Mouse (Mus musculus) adrenal gland, adult 2 months (tissue): ENCODE measurements around the gene S1pr5. TPM values are rescaled to one million over a fixed set of nuclear protein-coding genes. Genes with fewer than 3 reads are reported as not detected.
"Not testable (repeated sequence)": the region's sequence is repeated elsewhere in the genome, so short reads cannot be mapped to it uniquely, and the experiment has no call there.

ENCODE experiments used
- DNase-seq: peaks from one replicate; pipeline ENCODE4 v3.0.0; 2021
- polyA plus RNA-seq: library from polyadenylated mRNA; depleted of rRNA; stranded (reverse); fragments of >200 nt; gene quantifications from 2 replicates; pipeline ENCODE4 v1.2.3, GENCODE M21; 2012
- total RNA-seq, 2 experiments: library from RNA; stranded (reverse); gene quantifications; 2 replicates each; pipeline ENCODE4 v1.2.3; 2021

S1pr5 gene
- total and polyA plus RNA-seq, 3 experiments, result 0.66 to 1.9 (median 1.4) TPM

DNA sequence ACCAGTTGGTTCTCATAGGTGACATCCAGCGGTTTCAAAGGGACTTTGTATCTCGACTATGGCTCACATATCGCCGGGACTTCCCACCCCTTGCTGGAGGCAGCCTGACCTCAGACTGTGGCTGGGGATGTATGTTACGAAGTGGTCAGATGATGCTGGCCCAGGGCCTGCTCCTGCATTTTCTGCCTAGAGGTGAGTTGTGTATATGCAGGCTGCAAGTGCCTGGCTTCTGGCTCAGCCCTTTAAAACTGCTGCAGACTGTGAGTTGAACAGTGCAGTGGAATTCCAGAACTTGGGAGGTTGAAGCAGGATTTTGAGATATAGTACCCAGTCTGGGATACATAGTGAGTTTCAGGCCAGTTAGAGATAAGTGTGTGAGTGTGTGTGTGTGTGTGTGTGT is 18.6 kb upstream of the S1pr5 start:
- DNase-seq, result no peak

DNA sequence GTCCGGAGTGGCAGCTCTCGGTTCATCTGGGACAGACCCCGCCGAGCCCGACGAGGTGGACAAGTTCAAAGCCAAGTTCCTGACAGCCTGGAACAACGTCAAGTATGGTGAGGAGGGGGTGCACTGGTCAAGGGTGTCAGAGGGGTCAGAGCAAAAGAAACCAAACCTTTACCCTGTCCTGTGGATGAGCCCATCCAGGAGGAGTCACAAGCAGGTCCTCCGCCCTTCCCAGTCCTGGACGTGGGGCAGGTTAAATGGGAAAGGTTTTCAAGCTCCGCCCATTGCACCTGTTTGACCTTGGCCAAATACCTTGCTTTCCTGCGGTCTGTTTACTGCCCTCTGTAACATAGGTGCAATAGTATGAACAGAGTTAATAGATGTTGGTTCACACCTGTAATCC is 17.4 kb upstream of the S1pr5 start:
- DNase-seq, result no peak

DNA sequence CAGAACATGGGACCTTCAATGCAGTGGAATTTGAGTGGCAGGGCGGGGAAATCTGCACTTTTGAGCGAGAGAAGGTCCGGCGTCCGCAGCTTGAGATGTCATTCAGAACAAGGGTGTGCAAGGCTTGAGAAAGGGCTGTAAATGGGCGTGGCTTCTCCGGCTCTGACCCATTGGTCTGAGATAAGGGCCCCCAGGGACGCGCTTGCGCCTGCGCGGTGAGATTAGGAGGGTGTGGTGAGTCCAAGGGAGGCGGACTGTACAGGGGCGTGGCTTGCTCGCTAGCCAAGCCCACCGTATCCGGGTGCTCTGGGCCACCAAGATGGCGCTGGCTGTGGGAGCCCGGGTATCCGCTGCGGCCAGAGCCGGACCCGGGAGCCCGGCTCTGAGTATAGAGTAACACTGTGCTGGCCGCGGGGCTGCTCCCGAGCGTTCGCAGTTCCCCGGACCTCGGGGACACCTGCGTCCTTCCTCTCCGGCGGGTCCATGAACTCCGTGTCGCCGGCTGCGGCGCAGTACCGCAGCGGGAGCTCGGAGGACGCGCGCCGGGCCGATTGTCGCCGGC is 16.8 kb upstream of the S1pr5 start, which contains the start of gene Atg4d:
TSS of gene Atg4d (plus strand) at position 294 of the 562 bp plus-strand sequence.
- peak; percentile 99 for DNase-seq

DNA sequence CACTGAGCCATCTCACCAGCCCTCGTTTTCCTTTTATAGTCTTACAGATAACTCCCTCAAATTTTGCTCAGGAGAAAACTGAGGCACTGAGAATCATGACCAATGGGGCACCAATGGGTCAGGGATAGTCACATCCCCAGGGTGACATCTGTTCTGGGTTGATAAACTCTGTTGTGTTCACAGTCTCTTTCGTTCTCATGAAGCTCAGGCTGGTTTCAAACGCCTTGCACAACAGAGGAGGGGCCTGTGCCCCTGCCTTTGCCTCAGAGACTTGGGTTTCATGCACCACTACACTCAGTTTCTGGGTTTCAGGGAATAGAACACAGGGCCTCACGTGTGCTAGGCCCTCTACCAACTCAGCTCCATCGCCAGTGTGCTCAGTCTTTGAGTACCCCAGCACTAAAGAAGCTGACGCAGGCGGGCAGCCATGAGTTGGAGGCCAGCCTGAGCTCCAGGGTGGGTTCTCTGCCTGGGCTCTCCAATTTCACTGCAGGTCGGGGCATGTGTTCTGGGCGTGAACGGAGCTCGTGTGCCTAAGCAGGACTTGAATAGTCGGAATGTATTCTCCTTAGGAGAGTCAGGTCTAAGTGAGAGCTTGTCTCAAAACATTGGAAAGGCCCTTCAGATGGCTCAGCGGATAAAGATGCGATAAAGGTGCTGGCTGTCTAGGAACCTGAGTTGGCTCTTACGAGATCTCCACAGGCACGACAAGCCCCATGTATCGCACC is 16.2 kb upstream of the S1pr5 start:
- no peak for DNase-seq

DNA sequence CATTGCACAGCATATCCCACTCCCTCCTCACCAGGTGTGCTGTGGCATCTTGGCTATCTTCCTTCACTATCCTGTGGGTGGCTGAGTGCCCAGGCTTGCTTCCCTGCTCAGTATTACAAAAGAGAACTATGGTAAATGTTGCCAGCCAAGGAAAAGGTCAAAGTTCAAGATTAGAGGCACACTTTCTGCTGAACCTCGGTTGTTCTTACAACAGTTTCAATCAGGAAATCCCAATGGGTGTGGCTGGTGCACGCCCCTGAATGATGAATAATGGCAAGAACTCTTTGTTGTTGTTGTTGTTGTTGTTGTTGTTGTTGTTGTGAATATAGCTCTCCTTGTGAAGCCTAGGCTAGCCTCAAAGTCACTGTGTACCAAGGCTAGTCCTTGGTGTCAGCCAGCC is 13.6 kb upstream of the S1pr5 start:
- no peak for DNase-seq

DNA sequence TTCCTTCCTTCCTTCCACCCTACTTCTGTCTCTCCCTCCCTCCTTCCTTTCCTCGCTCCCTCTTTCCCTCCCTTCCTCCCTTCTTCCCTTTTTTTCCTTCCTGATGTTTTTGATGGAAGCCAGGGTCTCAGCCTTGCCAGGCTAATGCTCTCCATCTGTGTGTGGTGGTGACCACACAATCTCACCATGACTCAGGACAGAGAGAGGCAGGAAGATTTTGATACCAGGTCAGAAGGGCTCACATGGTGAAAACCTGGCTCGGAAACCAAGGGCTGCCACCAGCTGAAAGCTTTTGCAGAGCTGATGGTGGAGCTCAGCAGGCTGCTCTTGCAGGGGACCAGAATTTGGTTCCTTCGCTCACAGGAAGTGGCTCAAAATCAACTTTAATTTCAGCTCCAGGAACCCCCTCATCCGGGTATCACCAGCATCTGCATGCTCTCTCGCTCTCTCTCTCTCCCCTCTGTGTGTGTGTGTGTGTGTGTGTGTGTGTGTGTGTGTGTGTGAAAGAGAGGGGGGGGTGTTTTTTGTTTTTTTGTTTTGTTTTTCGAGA is 12.3 kb upstream of the S1pr5 start:
- no peak for DNase-seq

DNA sequence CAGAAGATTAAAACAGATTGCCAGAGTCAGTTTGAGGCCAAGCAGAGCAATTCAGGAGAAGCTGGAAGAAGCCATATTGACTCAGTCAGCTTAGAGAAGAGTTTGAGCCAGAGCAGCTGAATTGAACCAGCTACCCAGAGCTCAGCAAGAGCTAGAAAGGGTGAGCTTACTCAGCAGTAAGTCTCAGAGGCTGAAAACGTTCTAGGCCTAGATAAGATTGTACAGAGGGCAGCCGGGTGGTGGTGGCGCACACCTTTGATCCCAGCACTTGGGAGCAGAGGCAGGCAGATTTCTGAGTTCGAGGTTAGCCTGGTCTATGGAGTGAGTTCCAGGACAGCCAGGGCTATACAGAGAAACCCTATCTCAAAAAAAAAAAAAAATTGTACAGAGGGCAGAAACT is 8.1 kb upstream of the S1pr5 start:
- not testable (repeated sequence) for DNase-seq

DNA sequence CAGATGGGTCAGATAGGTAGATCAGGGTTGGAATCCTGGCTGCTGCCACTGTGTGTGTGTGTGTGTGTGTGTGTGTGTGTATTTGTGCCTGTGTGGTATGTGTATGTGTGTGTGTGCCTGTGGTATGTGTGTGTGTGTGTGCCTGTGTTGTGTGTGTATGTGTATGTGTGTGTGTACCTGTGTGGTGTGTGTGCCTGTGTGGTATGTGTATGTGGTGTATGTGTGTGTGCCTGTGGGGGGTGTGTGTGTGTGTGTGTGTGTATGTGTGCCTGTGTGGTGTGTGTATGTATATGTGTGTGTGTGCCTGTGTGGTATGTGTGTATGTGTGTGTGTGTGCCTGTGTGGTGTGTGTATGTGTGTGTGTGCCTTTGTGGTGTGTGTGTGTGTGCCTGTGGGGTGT is 6.4 kb upstream of the S1pr5 start:
- DNase-seq, result no peak

DNA sequence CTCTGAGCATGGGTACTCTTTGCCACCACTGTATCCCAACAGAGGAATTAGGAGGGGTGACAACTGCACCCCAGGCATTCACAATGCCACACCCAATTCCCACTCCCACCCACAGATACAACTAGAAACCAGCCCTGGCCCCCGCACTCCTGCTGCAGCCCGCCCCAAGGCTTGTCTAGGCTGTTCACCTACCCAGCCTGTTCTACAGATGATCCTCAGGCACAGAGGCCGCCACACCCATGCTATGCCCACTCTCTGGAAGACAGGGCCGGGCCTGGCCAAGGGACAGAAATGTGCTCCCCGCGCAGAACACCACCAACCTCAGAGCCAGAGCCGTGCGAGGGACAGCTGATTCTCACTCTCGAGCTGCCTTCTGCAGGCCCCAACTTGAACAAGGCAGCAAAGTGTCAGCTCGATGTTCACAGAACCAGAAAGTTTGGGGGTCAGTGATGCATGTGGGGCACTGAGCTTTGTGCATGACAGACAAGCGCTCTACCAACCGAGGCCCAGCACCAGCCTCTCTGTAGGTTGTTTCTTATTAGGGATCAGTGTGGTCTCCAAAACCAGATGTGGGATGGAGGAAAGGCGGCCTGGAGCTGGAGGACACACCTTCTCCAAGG is 3.0 kb upstream of the S1pr5 start:
- DNase-seq, result no peak

DNA sequence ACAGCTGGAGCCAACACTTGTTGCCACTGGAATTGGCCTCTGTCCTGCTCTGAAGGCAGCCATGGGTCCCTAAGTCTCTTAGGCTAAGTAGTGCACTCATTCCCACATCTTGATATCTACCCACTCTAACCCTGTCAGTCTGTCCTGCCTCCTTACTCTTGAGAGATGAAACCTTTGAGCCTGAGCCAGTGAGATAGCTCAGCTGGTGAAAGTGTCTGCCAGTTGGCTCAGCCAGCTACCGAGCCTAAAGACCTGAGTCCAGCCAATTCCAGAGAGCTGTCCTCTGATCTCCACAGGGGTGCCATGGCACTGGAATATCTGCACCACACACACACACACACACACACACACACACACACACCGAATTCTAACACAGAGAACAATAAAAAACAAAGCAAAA is 2.3 kb upstream of the S1pr5 start:
- DNase-seq, result no peak

DNA sequence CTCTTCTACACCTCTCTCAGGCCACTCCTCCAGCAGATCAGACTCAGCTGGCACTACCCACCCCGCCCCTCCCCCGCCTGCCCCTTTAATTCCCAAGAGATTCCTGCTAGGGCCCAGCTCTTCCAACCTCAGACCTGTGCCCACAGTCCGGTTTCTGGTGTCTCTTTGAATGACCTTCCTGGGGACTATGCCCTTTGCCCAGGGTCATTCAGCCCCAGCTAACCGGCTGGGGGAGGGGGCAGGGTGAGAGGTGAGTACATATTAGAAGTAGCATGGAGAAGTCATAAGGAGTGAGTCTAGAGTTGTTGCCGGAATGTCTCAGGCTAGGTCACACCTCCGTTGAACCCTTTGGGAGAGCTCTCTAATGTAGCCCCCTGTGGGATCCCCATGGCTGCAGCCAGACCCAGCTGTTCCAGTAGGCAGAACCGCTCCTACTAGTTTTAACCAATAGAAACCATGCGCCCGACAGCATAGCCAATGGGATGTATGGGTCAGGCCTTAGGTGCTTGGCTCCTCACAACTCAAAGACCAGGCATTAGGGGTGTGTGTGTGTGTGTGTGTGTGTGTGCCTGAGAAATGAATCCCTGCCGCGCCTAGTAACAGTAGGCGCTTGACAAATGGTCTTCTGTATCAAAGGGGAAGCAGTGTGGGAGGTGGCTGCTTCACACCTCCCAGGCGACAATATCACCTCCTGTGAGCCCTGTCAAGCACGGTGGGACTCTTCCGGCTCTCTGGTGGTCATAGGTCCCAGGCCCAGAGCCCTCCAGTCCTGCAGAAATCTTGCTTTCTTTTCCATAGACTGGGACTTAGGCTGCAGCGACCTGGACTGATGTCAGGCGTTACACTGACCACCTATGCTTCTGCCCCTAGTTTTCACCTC is 1.6 kb upstream of the S1pr5 start:
- no peak for DNase-seq

DNA sequence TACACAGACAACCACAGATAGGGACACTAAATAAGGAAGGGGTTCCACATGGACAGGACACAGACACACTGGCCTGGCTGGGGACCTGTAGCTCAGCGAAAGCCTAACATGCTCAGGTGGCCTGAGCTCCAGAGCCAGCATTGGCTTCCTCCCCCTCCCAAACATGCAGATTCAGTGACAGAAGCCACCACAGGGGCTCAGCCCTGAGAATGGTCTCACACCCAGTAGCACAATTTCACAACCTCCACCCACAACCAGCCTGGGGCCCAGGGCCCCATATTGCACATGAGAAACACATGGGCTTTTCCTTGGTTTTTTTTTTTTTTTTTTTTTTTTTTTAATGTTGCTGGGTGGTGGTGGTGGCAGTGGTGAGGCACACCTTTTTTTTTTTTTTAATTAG is 1.9 kb downstream of the S1pr5 start:
- no peak for DNase-seq

DNA sequence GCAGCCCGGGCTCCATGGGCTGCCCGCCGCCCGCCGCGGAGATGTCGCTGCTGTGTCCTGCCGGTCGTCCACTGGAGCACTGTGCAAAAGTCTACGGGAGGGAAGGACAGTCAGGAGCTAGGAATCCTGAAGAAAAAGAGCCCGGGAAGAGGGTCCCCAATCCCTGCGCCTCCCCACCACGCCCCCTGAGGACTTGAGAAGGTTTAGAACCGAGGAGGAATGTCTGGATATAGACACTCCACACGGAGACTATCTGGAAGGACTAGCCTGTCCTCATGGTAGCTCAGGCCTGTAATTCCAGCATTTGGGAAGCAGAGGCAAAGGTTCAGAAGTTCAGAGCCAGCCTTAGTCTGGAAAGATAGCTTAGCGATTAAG is 3.1 kb downstream of the S1pr5 start:
- DNase-seq, result no peak

DNA sequence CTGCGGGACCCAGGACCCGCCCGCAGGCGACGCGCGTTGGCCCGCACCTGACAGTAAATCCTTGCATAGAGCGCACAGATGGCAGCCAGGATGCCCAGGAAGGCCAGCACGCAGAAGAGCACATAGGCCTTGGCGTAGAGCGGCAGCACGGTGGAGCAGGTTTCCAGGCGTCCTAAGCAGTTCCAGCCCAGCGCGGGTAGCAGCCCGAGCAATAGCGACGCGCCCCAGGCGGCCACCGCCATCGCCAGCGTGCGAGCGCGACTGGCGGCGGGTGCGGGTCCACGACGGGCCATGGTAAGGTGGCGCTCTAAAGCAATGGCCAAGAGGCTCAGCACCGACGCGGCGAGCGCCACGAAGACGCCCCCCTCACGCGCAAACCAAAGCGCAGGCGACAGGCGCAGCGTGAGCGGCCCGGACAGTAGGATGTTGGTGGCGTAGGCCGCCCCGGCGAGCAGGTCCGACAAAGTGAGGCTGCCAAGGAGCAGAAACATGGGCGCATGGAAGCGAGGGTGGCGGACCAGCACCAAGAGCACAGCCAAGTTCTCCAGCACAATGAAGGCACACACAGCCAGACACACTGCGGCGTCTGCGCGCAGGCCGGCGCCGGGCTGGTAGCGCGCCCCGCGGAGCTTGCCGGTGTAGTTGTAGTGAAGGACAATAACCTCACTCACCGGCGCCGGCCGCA is 3.7 kb downstream of the S1pr5 start:
- peak; percentile 42 for DNase-seq

DNA sequence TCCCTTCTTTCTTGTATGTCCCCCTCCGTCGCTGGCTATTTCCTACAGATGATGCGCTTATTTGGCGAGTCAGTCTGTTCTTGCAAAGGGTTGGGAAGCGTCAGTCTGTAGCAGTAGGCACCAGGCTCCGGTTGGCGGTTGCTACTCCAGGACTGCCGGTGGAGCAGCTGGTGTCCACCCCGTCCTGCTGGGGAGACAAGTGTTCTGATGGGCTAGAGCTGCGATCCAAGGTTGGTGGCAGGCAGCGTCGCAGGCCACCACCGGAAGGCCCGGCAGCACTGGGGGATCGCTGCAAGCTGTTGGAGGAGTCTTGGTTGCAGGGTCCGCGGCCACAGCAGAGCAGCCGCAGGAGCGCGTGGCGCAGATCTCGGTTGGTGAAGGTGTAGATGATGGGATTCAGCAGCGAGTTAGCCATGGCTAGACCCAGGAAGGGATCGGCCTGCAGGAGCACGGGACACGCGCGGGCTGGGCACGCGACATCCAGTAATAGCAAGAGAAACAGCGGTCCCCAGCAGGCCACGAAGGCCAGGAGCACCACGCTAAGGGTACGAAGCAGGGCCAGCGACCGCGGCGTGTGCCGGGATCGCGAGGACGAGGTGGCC is 4.3 kb downstream of the S1pr5 start:
- DNase-seq, result no peak

DNA sequence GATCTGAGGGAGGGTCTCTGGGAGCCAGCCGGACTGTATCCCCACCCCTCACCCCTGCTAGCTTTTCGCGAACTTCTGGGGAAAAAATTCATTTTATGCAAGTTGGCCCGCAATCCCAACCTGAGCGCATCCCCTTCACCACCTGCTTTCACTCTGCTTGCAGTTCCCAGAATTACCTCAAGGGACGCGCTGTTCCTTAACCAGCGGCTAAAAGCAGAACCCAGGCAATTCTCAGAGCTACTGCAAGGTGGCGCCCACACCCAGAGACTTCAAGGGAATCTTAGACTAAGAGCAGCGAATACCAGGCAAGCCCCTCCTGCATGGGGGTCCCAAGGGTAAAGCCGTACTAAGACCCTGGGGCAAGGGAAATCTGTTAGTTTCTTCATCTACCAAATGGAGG is 6.9 kb downstream of the S1pr5 start:
- DNase-seq, result peak; percentile 75

DNA sequence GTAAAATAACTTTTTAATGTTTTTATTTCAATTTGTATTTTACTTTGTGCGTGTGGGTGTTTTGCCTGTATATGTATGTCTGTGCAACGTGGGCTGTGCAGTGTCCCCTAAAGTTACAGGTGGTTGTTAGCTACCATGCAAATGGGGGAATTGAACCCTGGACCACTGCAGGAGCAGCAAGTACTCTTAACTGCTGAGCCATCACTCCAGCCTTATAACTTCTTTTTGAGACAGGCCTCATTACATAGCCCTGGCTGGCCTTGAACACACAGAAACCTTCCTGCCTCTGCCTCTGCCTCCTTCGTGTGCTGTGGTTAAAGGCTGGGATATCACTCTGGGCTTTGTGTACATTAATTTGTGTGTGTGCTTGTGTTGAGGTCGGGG is 8.8 kb downstream of the S1pr5 start:
- no peak for DNase-seq

DNA sequence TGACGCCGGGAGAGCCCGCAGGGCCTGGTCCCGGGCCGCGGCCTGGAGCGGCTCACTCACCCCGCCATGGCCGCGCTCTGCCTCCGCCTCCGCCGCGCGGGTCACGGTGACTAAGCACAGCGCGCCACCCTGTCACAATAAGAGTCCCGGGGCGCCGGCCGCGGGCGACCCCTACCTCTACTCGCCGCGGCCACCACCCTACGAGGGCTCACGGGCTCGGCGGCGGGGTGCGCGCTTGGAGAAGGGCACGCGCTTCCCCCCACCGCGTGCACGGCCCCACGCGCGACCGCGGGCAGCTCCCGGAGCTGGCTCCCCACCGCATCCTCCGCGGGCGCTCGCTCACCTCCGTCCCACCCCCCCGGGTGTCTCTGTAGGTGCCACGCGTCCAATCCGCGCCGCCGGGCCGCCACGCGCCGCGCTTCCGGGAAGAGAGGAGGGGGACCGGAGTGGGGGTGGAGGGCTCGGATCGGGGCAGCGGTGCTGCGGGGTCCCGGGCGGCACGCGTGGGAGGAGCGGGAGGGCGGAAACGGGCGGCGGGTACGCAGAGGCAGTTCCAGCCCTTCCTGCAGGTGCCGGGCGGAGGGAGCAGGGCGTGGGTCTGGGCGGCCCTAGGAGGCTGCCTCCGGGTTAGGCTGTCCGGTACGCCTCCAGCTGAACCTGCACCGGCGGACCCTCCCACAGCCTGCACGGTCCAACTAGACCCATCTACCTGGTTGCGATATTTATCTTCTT is 9.3 kb downstream of the S1pr5 start, which contains the start of gene Keap1:
TSS of gene Keap1 (minus strand) at position 629 of the 732 bp plus-strand sequence.
- peak; percentile 93 for DNase-seq

DNA sequence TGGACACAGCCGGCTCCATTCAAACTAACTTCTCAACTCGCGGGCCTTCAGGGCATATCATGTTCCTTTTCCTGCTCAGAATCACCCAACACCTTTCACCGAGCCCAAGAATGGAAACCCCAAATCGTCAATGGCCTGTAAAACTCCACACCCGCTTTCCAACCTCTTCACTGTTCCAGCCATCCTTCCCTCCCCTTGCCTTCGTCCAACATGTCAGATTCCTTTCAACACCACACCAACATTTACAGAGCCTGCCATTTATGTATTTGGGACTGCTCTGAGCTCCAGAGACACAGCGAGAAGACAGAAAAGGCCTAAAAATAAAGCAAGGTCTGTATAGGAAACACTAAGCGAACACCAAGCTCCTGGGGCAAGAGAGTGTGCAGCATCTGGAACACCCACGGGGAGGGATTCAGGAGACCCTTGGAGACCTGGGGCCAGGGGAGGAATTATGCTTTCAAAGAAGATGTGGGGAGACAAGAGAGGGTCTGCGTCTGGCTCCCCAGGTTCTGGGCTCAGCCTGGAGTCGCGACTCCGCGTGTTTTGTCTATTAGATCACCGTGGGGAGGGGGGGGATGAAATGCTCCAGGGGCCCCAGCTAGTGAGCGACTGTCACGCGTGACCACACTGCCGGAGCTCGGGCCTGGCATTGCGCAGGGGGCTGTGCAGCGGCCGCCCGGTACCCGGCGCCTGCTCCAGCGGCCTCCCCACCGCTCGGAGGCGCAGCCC is 10.1 kb downstream of the S1pr5 start:
- peak; percentile 42 for DNase-seq
